Mouse (Mus musculus) liver, adult 2 months (tissue): ENCODE results near the gene Dlg2.

Experiments used
- CTCF ChIP-seq: fragments of 200-500 bp; IDR thresholded peaks from 2 replicates; pipeline ENCODE4 v1.5.1; 2011; ENCODE audit warnings: low read depth, low read length, control low read depth
- POLR2A ChIP-seq: fragments of 200-500 bp; IDR thresholded peaks from 2 replicates; pipeline ENCODE4 v1.6.1; 2011; ENCODE audit warnings: low read length, control low read depth; ENCODE audit not compliant: insufficient read depth; ENCODE audit errors: extremely low read depth

GRCm38 (mm10) chr7:92180591-92181587, 1704.4 kb downstream of the Dlg2 start:
- TF ChIP-seq CTCF = no peak
- TF ChIP-seq POLR2A = no peak
